Mouse (Mus musculus): Measurements from ENCODE around the gene Mfsd2a. TPM values are rescaled to one million over a fixed set of nuclear protein-coding genes. Genes with fewer than 3 reads are reported as not detected.
"Not testable (repeated sequence)": the region's sequence is repeated elsewhere in the genome, so short reads cannot be mapped to it uniquely, and the experiment has no call there.

The Mfsd2a gene
- polyA plus RNA-seq, 1 experiment = 7.2 TPM

DNA sequence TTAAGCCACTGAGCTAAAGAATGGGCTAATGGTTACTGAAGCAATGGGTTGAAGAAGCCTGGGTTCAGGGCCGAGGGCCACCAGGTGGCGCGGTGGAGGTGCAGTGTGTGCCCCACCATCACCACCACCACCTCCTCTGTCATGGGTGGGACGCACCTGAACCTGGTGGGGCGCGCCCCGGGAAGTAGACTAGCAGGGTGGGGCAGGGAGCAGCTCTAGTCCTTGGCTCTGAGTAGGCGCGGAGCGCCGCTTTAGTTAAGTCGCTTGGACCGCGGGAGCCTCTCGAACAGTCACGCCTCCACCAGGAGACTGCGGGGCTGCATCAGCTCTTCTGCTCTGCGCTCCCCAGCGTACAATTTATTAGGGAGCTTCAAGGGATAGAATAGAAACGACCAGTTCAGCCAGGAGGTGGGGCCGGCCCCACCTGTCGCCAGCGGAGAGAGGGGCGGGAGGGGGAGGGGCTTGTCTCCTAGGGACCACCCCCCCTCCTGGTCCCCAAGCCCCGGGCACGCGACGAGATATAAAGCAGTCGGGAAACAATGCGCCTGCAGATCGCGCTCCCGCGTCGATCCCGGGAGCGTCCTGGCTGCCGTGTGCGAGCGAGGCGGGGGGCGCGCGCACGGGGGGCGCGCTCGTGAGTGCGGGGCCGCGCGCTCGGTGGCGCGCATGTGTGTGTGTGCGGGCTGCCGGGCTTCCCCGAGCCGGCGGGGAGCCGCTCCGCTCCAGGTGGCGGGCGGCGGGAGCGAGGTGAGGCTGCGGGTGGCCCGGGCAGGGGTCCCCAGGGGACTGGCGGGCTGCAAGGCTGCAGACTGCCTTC lies 34.6 kb upstream of the Mfsd2a start, which contains the start of gene Mycl:
Gene Mycl, plus strand, starts transcription at position 249 of the 817 bp plus-strand sequence.
- WGBS = under 1% methylated on average over 67 of the region's 69 CpGs

DNA sequence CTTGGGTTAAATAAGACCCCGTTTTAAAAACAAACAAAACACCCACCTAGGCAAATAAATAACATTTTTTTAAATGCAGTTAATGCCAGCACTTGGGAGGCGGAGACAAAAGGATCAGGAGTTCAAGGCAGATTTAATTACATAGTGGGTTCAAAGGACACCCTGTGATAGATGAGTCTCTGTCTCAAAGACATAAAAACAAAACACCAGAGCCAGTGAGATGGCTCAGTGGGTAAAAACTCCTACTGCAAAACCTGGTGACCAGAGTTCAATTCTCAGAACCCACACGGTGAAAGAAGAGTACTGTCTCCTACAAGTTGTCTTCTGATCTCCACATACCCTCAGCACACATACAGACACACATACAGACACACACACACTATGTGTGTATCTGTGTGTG lies 31.3 kb upstream of the Mfsd2a start:
- WGBS = 53% methylated on average over 3 of the region's 3 CpGs
- Histone ChIP-seq H3K4me1 (ENCODE audit: control insufficient read depth, insufficient read depth, low read length) (no peaks in the 10 kb centered on the region), H3K4me3 (replicated peaks; ENCODE audit: extremely low read depth, low read depth, low read length) (no peak overlapping the region)
- TF ChIP-seq POLR2A (IDR thresholded peaks at IDR 0.05; ENCODE audit: borderline replicate concordance, extremely low read depth, low read depth, low read length) (no peak), CTCF (IDR thresholded peaks at IDR 0.05; ENCODE audit: insufficient read depth, low read length) (no peak)
- DNase-seq = no peak

More for the DNA sequence above, 34.6 kb upstream of the Mfsd2a start, which contains the start of gene Mycl:
- Histone ChIP-seq H3K4me3 (replicated peaks; ENCODE audit: extremely low read depth, low read depth, low read length) (peak within 1 kb of the TSS; percentile 51), H3K4me1 (ENCODE audit: control insufficient read depth, insufficient read depth, low read length) (no peaks in the 10 kb centered on the region)
- TF ChIP-seq POLR2A (IDR thresholded peaks at IDR 0.05; ENCODE audit: borderline replicate concordance, extremely low read depth, low read depth, low read length) (no peak), CTCF (IDR thresholded peaks at IDR 0.05; ENCODE audit: insufficient read depth, low read length) (peak; percentile 72)
- peak; percentile 85 for DNase-seq

DNA sequence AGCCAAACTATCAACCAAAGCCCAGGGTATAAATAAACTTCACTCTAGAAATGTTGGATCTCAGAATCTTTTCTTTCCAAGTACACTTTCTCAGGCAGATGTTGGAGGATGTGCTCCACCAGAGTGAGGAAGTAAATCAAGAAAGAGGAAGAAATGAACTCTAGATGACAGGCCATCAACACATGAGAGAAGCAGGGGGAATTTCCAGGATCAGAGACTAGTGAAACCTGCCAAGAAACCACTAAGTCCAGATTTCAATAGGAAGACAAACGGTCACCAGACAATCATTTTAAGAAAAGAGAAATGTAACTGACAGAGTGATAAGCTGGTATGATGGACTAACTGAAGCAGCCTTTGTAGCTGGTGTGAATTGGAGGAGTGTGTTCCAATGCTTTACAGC lies 30.2 kb upstream of the Mfsd2a start:
- no peak for TF ChIP-seq CTCF (IDR thresholded peaks at IDR 0.05; ENCODE audit: insufficient read depth, low read length)
- no peak for TF ChIP-seq POLR2A (IDR thresholded peaks at IDR 0.05; ENCODE audit: borderline replicate concordance, extremely low read depth, low read depth, low read length)
- no peak for DNase-seq
- Histone ChIP-seq H3K4me3 (replicated peaks; ENCODE audit: extremely low read depth, low read depth, low read length) (no peak overlapping the region), H3K4me1 (ENCODE audit: control insufficient read depth, insufficient read depth, low read length) (no peaks in the 10 kb centered on the region)
- WGBS = 49% methylated on average over 1 of the region's 1 CpGs

DNA sequence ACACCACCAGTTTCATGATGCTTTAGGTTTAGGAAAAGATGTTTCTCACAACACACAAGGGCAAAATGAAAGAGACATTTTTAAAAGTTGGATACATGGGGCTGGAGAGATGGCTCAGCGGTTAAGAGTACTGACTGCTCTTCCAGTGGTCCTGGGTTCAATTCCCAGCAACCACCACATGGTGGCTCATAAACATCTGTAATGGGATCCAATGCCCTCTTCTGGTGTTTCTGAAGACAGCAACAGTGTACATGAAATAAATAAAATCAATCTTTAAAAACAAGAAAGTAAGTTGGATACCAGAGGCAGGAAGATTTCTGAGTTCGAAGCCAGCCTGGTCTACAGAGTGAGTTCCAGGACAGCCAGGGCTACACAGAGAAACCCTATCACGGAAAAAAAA lies 27.0 kb upstream of the Mfsd2a start:
- H3K4me1 ChIP-seq (ENCODE audit: control insufficient read depth, insufficient read depth, low read length) = not testable (repeated sequence)

DNA sequence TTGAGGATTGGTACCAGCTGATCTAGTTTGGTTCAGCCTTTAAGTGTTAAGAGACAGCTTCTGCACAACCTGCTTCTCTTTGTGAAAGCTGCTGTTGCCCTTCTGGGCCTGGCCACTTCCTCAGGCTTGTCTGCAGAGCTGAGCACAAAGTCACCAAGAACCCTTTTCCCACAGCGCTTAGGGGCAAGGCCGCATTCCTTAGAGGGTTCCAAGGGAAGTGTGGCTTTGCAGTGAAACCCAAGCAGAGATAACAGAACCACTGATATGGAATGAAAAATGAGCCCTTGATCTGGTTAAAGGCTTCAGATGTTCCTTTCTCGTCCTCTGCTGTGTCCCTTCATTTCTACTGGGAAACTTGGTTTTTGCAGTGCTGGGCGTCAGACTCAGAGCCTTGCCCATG lies 26.4 kb upstream of the Mfsd2a start:
- 59% methylated on average over 4 of the region's 4 CpGs for WGBS
- DNase-seq = no peak
- TF ChIP-seq POLR2A (IDR thresholded peaks at IDR 0.05; ENCODE audit: borderline replicate concordance, extremely low read depth, low read depth, low read length) (no peak), CTCF (IDR thresholded peaks at IDR 0.05; ENCODE audit: insufficient read depth, low read length) (no peak)
- no peaks in the 10 kb centered on the region for H3K4me1 ChIP-seq (ENCODE audit: control insufficient read depth, insufficient read depth, low read length)
- H3K4me3 ChIP-seq (replicated peaks; ENCODE audit: extremely low read depth, low read depth, low read length) = no peak overlapping the region

More for the DNA sequence above, 27.0 kb upstream of the Mfsd2a start:
- 61% methylated on average over 3 of the region's 3 CpGs for WGBS
- not testable (repeated sequence) for DNase-seq; H3K4me3 ChIP-seq (replicated peaks; ENCODE audit: extremely low read depth, low read depth, low read length)

DNA sequence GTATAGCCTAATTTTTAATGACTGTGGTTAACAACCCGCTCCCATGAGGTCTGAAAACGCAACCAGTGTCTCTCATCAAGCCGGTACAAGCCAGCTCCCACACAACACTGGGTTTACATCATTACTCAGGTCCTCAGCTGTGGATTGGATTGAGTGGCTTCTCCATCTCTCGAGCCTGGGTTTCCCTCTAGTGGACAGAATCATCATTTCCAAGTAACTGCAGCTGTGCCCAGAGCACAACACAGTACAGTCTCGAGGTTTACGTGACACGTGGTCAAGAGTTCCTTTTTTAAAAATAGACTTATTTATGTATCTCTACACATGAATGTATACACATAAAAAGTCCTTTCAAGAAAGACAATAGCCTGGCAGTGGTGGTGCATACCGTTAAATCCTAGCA lies 24.1 kb upstream of the Mfsd2a start:
- TF ChIP-seq POLR2A (IDR thresholded peaks at IDR 0.05; ENCODE audit: borderline replicate concordance, extremely low read depth, low read depth, low read length) (no peak), CTCF (IDR thresholded peaks at IDR 0.05; ENCODE audit: insufficient read depth, low read length) (peak; percentile 64)
- H3K4me1 ChIP-seq (ENCODE audit: control insufficient read depth, insufficient read depth, low read length) = no peaks in the 10 kb centered on the region
- no peak for DNase-seq
- WGBS = 18% methylated on average over 8 of the region's 8 CpGs
- no peak overlapping the region for H3K4me3 ChIP-seq (replicated peaks; ENCODE audit: extremely low read depth, low read depth, low read length)

DNA sequence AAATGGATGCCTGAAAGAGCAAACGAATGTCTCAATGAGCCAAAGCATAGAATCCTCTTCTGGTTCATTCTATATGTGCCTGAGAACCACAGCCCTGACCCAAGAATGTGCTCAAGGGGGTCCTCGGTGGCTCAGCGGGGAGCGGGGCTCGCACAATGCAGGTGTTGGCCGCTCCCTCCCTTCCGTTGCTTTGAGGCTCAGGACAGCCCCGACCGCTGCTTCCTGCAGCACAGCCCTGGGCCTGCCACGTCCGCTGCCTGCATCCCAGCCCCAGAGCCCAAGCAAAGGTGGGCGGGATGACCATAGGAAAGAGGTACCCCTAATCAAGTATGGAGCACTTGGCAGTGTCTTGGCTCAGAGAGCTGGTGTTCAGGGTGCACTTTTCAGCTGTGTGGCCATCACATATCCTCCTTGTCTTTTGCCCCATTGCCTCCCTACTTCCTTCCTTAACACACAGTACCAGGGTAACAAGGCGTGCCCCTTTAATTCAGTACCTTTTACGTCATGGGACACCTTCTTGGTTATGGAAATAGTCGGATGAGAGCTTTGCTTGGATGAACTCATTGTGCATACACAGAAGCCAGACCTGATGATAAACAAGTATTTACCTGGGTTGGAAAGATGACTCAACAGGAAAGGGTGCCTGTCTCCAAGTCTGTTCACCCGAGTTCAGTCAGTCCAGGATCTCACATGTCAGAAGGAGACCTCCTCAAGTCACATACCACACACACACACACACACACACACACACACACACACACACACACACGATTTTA lies 22.7 kb upstream of the Mfsd2a start:
- WGBS = 23% methylated on average over 17 of the region's 17 CpGs
- DNase-seq = no peak
- H3K4me1 ChIP-seq (ENCODE audit: control insufficient read depth, insufficient read depth, low read length) = no peaks in the 10 kb centered on the region
- H3K4me3 ChIP-seq (replicated peaks; ENCODE audit: extremely low read depth, low read depth, low read length) = no peak overlapping the region
- TF ChIP-seq CTCF (IDR thresholded peaks at IDR 0.05; ENCODE audit: insufficient read depth, low read length) = no peak
- no peak for TF ChIP-seq POLR2A (IDR thresholded peaks at IDR 0.05; ENCODE audit: borderline replicate concordance, extremely low read depth, low read depth, low read length)

DNA sequence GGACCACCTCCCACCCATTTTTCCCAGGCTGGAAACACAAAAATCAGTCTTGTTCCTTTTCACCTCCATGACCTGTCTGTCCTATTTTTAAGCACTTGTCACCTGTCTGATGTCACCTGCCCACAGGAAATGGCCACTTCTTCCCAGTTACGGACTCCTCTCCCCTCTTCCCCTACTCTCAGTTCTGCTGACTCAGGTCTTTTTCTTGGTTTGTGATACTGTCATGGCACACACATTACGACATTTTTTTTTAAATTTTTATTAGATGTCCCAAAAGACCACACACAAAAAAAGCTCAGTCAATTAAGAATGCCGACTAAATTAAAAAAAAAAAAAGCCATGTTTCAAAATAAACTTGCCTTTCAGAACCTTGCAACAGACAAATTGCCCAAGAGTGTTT lies 21.5 kb upstream of the Mfsd2a start:
- TF ChIP-seq POLR2A (IDR thresholded peaks at IDR 0.05; ENCODE audit: borderline replicate concordance, extremely low read depth, low read depth, low read length) (no peak), CTCF (IDR thresholded peaks at IDR 0.05; ENCODE audit: insufficient read depth, low read length) (no peak)
- Histone ChIP-seq H3K4me3 (replicated peaks; ENCODE audit: extremely low read depth, low read depth, low read length) (no peak overlapping the region), H3K4me1 (ENCODE audit: control insufficient read depth, insufficient read depth, low read length) (no peaks in the 10 kb centered on the region)
- WGBS = 58% methylated on average over 3 of the region's 3 CpGs
- DNase-seq = no peak

DNA sequence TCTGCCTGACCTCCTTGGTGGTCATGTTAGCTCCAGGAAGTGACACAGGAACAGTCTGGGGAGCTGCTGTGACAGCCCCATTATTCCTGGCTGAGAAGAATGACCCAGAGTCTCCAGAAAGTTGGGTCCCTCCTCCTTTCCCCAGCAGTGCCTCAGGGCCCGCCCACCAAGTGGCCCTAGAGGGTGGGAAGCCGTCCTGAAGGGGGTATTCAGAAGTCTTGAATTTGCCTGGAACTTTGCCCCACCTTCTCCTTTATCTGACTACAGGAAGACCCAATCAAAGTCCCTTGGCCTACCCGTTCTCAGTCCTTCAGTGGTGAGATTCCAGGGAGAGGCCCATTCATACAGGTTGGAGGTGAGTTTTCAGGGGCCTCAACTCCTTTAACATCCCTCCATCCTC lies 20.9 kb upstream of the Mfsd2a start:
- TF ChIP-seq CTCF (IDR thresholded peaks at IDR 0.05; ENCODE audit: insufficient read depth, low read length) = no peak
- TF ChIP-seq POLR2A (IDR thresholded peaks at IDR 0.05; ENCODE audit: borderline replicate concordance, extremely low read depth, low read depth, low read length) = no peak
- Histone ChIP-seq H3K4me1 (ENCODE audit: control insufficient read depth, insufficient read depth, low read length) (no peaks in the 10 kb centered on the region), H3K4me3 (replicated peaks; ENCODE audit: extremely low read depth, low read depth, low read length) (no peak overlapping the region)
- no peak for DNase-seq
- WGBS = 56% methylated on average over 3 of the region's 3 CpGs

All from lung, adult 2 months (tissue).